Mouse (Mus musculus): Measurements from ENCODE around the gene App. TPM values are rescaled to one million over a fixed set of nuclear protein-coding genes. Genes with fewer than 3 reads are reported as not detected.

The App gene
- polyA plus RNA-seq, 1 experiment from 2014 or later: 470 TPM

DNA sequence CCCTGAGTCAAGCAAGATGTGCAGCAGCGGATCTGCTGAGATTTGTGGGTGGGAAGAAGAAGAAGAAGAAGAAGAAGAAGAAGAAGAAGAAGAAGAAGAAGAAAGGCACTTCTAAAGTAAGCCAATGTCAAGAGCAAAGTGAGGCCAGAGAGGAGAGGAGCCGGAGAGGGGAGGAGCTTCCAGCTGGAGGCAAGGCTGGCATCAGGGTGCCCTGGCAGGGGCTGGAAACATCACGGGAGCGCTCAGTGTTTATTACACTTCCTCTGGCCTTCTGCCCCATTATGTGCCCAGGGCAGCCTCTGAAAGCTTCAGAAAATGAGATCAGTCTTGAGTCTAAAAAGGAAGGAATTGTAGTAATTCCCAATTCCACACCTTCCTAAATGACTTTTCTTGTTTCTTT, 145.2 kb downstream of the App start:
- Histone ChIP-seq H3K27me3 (ENCODE audit: control insufficient read depth, insufficient read depth, low read depth, low read length) (no peaks in the 10 kb centered on the region), H3K4me3 (ENCODE audit: low read depth, low read length) (no peak overlapping the region), H3K9me3 (replicated peaks; ENCODE audit: control insufficient read depth, low read length, poor library complexity, severe bottlenecking) (no peaks in the 10 kb centered on the region), H3K27ac (ENCODE audit: low read length) (no peak overlapping the region), H3K4me2 (ENCODE audit: low read length) (no peak overlapping the region), H3K36me3 (ENCODE audit: control insufficient read depth, insufficient read depth, low read length) (peaks cover 34% of the 10 kb centered on the region), H3K4me1 (ENCODE audit: control insufficient read depth, insufficient read depth, low read length) (no peaks in the 10 kb centered on the region), H3K9ac (ENCODE audit: low read depth, low read length) (no peak overlapping the region)
- 86% methylated on average over 4 of the region's 4 CpGs for WGBS
- ATAC-seq: no peak

DNA sequence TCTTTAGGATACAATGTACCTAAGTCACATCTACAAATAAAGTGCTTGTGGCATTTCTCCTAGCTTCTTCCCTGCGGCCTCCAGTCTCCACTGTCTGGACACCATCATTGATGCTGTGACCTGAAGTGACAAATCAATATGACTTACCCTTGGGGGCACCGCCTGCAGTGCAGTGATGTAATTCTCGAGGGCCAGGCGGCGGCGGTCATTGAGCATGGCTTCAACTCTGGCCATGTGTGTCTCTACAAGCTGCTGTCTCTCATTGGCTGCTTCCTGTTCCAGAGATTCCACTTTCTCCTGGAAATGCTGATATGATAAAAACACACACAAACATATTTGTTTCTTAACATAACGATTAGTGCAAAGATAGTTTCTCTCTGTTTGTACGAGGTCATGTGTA, 148.9 kb downstream of the App start:
- H3K27me3 ChIP-seq (ENCODE audit: control insufficient read depth, insufficient read depth, low read depth, low read length): no peaks in the 10 kb centered on the region
- no peak overlapping the region for H3K27ac ChIP-seq (ENCODE audit: low read length)
- whole genome bisulfite sequencing: 95% methylated on average over 8 of the region's 8 CpGs
- H3K9ac ChIP-seq (ENCODE audit: low read depth, low read length): no peak overlapping the region
- no peak overlapping the region for H3K4me3 ChIP-seq (ENCODE audit: low read depth, low read length)
- peaks cover 25% of the 10 kb centered on the region for H3K36me3 ChIP-seq (ENCODE audit: control insufficient read depth, insufficient read depth, low read length)
- H3K4me2 ChIP-seq (ENCODE audit: low read length): no peak overlapping the region
- H3K9me3 ChIP-seq (replicated peaks; ENCODE audit: control insufficient read depth, low read length, poor library complexity, severe bottlenecking): no peaks in the 10 kb centered on the region
- no peak for ATAC-seq
- H3K4me1 ChIP-seq (ENCODE audit: control insufficient read depth, insufficient read depth, low read length): no peaks in the 10 kb centered on the region

DNA sequence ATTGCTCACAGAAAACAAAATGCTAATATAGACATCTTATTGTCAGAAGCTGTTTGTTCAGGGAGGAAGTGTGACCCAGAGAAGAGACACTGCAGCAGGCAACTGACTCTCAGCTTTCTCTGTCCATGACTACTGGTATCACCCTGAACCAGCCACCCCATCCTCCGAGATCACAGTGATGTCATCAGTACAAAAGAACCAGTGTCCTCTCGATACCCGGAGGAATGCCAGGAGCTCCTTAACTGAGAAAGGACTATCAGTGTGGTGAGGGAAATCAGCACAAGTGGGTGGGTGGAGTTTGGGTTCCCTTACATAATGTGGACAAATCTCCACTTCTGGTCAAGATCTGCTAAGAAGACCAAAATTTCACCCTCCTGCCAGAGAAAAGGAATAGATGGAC, 150.5 kb downstream of the App start:
- H3K4me2 ChIP-seq (ENCODE audit: low read length): no peak overlapping the region
- no peak overlapping the region for H3K9ac ChIP-seq (ENCODE audit: low read depth, low read length)
- H3K27ac ChIP-seq (ENCODE audit: low read length): no peak overlapping the region
- no peak overlapping the region for H3K4me3 ChIP-seq (ENCODE audit: low read depth, low read length)
- H3K36me3 ChIP-seq (ENCODE audit: control insufficient read depth, insufficient read depth, low read length): peaks cover 15% of the 10 kb centered on the region
- ATAC-seq: no peak
- H3K4me1 ChIP-seq (ENCODE audit: control insufficient read depth, insufficient read depth, low read length): peaks cover 3% of the 10 kb centered on the region; the same call in 1 of the 2 replicates
- no peaks in the 10 kb centered on the region for H3K27me3 ChIP-seq (ENCODE audit: control insufficient read depth, insufficient read depth, low read depth, low read length)
- H3K9me3 ChIP-seq (replicated peaks; ENCODE audit: control insufficient read depth, low read length, poor library complexity, severe bottlenecking): no peaks in the 10 kb centered on the region
- 82% methylated on average over 3 of the region's 3 CpGs for WGBS

DNA sequence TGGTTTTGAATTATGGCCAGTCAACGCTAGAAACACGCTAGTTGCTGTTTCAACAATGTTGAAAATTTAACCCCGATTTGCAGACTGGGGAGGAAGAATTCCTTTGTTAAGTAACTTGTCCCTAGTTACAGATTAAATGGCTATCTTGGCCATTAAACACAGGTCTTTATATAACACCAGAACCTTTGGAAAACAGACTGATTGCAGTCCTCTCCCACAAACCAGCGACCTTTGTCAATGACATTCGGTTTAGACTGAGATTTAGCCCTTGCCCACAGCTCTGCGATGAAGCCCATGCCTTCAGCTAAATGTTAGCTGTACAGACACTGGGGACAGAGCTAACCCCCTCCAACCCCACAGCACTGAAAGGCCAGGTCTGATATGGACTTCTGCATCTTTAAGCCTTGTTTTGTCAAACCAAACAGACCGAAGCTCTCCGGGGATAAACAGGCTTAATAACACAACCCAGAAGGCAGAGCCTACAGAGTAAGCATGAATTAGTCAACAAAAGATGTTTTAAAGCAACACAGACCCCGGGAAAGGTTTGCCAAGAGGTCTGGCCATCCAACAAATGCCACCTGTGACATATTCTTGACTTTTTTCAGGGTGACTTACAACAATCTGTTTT, 152.8 kb downstream of the App start:
- Histone ChIP-seq H3K36me3 (ENCODE audit: control insufficient read depth, insufficient read depth, low read length) (peaks cover 15% of the 10 kb centered on the region), H3K9me3 (replicated peaks; ENCODE audit: control insufficient read depth, low read length, poor library complexity, severe bottlenecking) (no peaks in the 10 kb centered on the region), H3K27me3 (ENCODE audit: control insufficient read depth, insufficient read depth, low read depth, low read length) (no peaks in the 10 kb centered on the region), H3K4me2 (ENCODE audit: low read length) (no peak overlapping the region), H3K4me1 (ENCODE audit: control insufficient read depth, insufficient read depth, low read length) (peaks cover 3% of the 10 kb centered on the region; the same call in 1 of the 2 replicates), H3K4me3 (ENCODE audit: low read depth, low read length) (no peak overlapping the region), H3K9ac (ENCODE audit: low read depth, low read length) (no peak overlapping the region), H3K27ac (ENCODE audit: low read length) (no peak overlapping the region)
- 82% methylated on average over 9 of the region's 9 CpGs for WGBS
- ATAC-seq: no peak

DNA sequence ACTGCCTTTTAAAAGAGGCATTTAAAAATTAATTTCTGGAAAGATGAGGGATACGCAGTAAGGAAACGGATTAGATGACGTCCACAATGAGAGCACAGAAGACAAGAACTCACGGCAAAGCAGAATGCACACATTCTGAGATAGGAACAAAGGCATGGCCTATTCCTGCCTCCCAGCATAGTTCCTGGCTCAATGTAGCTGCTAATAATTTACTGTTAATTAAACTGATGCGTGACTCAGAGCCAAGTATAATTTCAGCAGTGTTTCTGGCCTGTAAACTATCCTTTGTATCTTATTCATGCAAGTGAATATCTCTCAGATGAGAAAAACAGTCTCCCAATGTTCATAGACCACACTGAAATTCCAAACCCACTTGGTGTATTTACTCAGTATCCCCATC, 154.3 kb downstream of the App start:
- Histone ChIP-seq H3K4me2 (ENCODE audit: low read length) (no peak overlapping the region), H3K4me3 (ENCODE audit: low read depth, low read length) (no peak overlapping the region), H3K27me3 (ENCODE audit: control insufficient read depth, insufficient read depth, low read depth, low read length) (no peaks in the 10 kb centered on the region), H3K36me3 (ENCODE audit: control insufficient read depth, insufficient read depth, low read length) (peaks cover 9% of the 10 kb centered on the region; the same call in 1 of the 2 replicates), H3K27ac (ENCODE audit: low read length) (no peak overlapping the region), H3K4me1 (ENCODE audit: control insufficient read depth, insufficient read depth, low read length) (peaks cover 3% of the 10 kb centered on the region; the same call in 1 of the 2 replicates), H3K9ac (ENCODE audit: low read depth, low read length) (no peak overlapping the region), H3K9me3 (replicated peaks; ENCODE audit: control insufficient read depth, low read length, poor library complexity, severe bottlenecking) (no peaks in the 10 kb centered on the region)
- no peak for ATAC-seq
- WGBS: 33% methylated on average over 5 of the region's 5 CpGs

DNA sequence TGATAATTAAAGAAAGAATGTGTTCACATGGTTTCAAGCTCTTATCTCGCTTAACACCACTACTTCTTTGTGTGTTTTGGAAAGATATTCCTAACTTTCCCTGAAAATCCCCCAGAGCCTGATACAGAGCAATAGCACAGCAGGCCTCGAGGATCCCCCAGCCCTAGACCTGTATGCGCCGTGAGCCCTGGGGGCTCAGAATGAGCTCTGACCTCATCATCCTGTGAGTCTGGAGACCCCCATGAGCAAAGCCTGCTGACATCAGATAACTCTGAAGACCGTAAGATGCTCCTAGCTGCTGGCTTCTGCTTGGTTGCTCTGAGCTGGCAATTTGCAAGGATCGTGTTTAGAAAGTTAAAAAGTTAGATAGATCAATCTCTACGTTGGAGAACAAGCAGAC, 155.7 kb downstream of the App start:
- Histone ChIP-seq H3K4me3 (ENCODE audit: low read depth, low read length) (no peak overlapping the region), H3K27ac (ENCODE audit: low read length) (no peak overlapping the region), H3K4me1 (ENCODE audit: control insufficient read depth, insufficient read depth, low read length) (peaks cover 3% of the 10 kb centered on the region; the same call in 1 of the 2 replicates), H3K9me3 (replicated peaks; ENCODE audit: control insufficient read depth, low read length, poor library complexity, severe bottlenecking) (no peaks in the 10 kb centered on the region), H3K4me2 (ENCODE audit: low read length) (no peak overlapping the region), H3K27me3 (ENCODE audit: control insufficient read depth, insufficient read depth, low read depth, low read length) (no peaks in the 10 kb centered on the region), H3K36me3 (ENCODE audit: control insufficient read depth, insufficient read depth, low read length) (peaks cover 20% of the 10 kb centered on the region), H3K9ac (ENCODE audit: low read depth, low read length) (no peak overlapping the region)
- WGBS: 52% methylated on average over 7 of the region's 7 CpGs
- ATAC-seq: peak; percentile 63; the same call in 1 of the 2 replicates

DNA sequence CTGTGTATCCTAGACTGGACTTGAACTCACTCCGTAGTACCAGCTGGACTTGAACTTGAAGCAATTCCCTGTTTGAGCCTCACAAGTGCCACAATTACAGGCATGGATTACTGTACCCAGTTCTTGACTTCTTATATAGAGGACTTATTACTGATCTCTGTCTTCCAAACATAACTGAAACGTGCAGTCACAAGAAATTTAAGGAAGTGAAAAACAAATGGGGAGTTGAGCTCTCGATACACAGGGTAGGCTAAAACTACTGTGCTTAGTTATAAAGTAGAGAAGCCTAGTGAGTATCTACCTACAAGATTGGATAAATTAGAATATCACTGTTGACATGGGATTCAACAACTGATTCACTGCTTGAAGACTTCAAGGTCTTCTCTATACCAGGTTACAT, 160.9 kb downstream of the App start:
- ATAC-seq: no peak
- Histone ChIP-seq H3K4me3 (ENCODE audit: low read depth, low read length) (no peak overlapping the region), H3K9me3 (replicated peaks; ENCODE audit: control insufficient read depth, low read length, poor library complexity, severe bottlenecking) (no peaks in the 10 kb centered on the region), H3K4me1 (ENCODE audit: control insufficient read depth, insufficient read depth, low read length) (no peaks in the 10 kb centered on the region), H3K36me3 (ENCODE audit: control insufficient read depth, insufficient read depth, low read length) (peaks cover 47% of the 10 kb centered on the region), H3K4me2 (ENCODE audit: low read length) (no peak overlapping the region), H3K27ac (ENCODE audit: low read length) (no peak overlapping the region), H3K9ac (ENCODE audit: low read depth, low read length) (no peak overlapping the region), H3K27me3 (ENCODE audit: control insufficient read depth, insufficient read depth, low read depth, low read length) (no peaks in the 10 kb centered on the region)
- 96% methylated on average over 3 of the region's 3 CpGs for WGBS

DNA sequence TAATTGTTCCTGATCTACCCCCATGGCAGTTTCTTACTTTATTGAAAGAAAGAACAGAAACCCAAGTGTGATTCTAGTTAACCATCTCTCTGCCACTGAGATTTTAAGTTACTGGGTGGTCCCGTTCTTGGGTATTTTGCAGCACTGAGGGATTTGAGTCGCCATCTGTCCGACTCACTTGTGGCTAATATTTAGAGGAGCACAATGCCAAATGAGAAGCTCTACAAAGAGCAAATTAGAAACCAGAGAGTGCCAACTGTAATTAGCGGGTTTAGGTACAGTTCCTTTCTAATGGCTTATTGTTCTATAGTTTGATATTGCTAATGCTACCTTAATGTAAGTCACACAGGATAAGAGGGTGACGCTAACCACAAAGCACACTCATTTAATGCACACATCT, 161.4 kb downstream of the App start:
- peaks cover 47% of the 10 kb centered on the region for H3K36me3 ChIP-seq (ENCODE audit: control insufficient read depth, insufficient read depth, low read length)
- H3K4me3 ChIP-seq (ENCODE audit: low read depth, low read length): no peak overlapping the region
- no peaks in the 10 kb centered on the region for H3K27me3 ChIP-seq (ENCODE audit: control insufficient read depth, insufficient read depth, low read depth, low read length)
- no peaks in the 10 kb centered on the region for H3K9me3 ChIP-seq (replicated peaks; ENCODE audit: control insufficient read depth, low read length, poor library complexity, severe bottlenecking)
- no peak overlapping the region for H3K9ac ChIP-seq (ENCODE audit: low read depth, low read length)
- no peak for ATAC-seq
- H3K4me2 ChIP-seq (ENCODE audit: low read length): no peak overlapping the region
- WGBS: 94% methylated on average over 5 of the region's 5 CpGs
- no peaks in the 10 kb centered on the region for H3K4me1 ChIP-seq (ENCODE audit: control insufficient read depth, insufficient read depth, low read length)
- H3K27ac ChIP-seq (ENCODE audit: low read length): no peak overlapping the region

DNA sequence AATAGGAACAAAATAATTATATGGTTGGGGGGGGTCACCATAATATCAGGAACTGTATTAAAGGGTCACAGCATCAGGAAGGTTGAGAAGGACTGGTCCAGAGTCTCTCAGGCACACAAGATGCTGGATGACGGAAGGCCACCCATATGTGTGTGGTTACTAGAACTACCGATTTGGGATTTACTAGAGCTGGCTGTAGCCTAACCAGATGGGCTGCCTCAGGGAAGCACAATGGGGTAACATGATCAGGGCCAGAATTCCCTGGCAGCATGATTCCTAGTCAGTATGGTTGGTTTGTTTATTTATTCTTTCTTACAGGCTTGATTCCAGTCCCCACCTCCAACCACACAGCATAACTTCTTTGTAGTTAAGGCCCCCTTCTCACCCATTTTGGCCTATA, 162.9 kb downstream of the App start:
- no peak for ATAC-seq
- Histone ChIP-seq H3K4me1 (ENCODE audit: control insufficient read depth, insufficient read depth, low read length) (no peaks in the 10 kb centered on the region), H3K9me3 (replicated peaks; ENCODE audit: control insufficient read depth, low read length, poor library complexity, severe bottlenecking) (no peaks in the 10 kb centered on the region), H3K27ac (ENCODE audit: low read length) (no peak overlapping the region), H3K27me3 (ENCODE audit: control insufficient read depth, insufficient read depth, low read depth, low read length) (no peaks in the 10 kb centered on the region), H3K4me2 (ENCODE audit: low read length) (no peak overlapping the region), H3K36me3 (ENCODE audit: control insufficient read depth, insufficient read depth, low read length) (peaks cover 47% of the 10 kb centered on the region), H3K9ac (ENCODE audit: low read depth, low read length) (no peak overlapping the region), H3K4me3 (ENCODE audit: low read depth, low read length) (no peak overlapping the region)
- WGBS: 94% methylated on average over 2 of the region's 2 CpGs
